Mouse (Mus musculus): ENCODE measurements around the gene Hoxa9.

Gene Hoxa9

GRCm38 (mm10) chr6:52220003-52220864 lies 10.7 kb downstream of the Hoxa9 start:
- in situ Hi-C loops (cut with MboI, MseI): loop anchor here (5.0 to 10.0 kb wide), 3 partner anchors 215 to 633 kb away; no protein-coding TSS in a partner anchor

- in situ Hi-C loops (cut with MboI, MseI): loop anchor here (5.0 kb wide), 2 partner anchors 357 to 1047 kb away; no protein-coding TSS in a partner anchor
These were observed 11.5 kb downstream of the Hoxa9 start for GRCm38 (mm10) chr6:52219234-52219942.

- in situ Hi-C loops (cut with MboI, MseI): loop anchor here (5.0 kb wide), 2 partner anchors 356 to 1046 kb away; no protein-coding TSS in a partner anchor
These were observed 12.2 kb downstream of the Hoxa9 start for GRCm38 (mm10) chr6:52218643-52219215.

- in situ Hi-C loops (cut with MboI, MseI): loop anchor here (5.0 kb wide), 2 partner anchors 356 to 1046 kb away; no protein-coding TSS in a partner anchor
These were observed 12.8 kb downstream of the Hoxa9 start for GRCm38 (mm10) chr6:52217895-52218642.

GRCm38 (mm10) chr6:52217459-52217768 lies 13.5 kb downstream of the Hoxa9 start:
- in situ Hi-C loops (cut with MboI, MseI): loop anchor here (5.0 kb wide), 2 partner anchors 355 to 1045 kb away; no protein-coding TSS in a partner anchor

GRCm38 (mm10) chr6:52216691-52217458 lies 14.0 kb downstream of the Hoxa9 start:
- in situ Hi-C loops (cut with MboI, MseI): loop anchor here (5.0 kb wide), 2 partner anchors 355 to 1045 kb away; no protein-coding TSS in a partner anchor

- in situ Hi-C loops (cut with MboI, MseI): loop anchor here (5.0 kb wide), 2 partner anchors 354 to 1044 kb away; no protein-coding TSS in a partner anchor
These were observed 14.9 kb downstream of the Hoxa9 start for GRCm38 (mm10) chr6:52215771-52216535.

GRCm38 (mm10) chr6:52215070-52215469 lies 15.8 kb downstream of the Hoxa9 start:
- in situ Hi-C loops (cut with MboI, MseI): loop anchor here (5.0 kb wide), 2 partner anchors 353 to 1043 kb away; no protein-coding TSS in a partner anchor

- in situ Hi-C loops (cut with MboI, MseI): no loop called here
These were observed 16.6 kb downstream of the Hoxa9 start for GRCm38 (mm10) chr6:52214271-52214670.

- in situ Hi-C loops (cut with MboI, MseI): no loop called here
These were observed 17.5 kb downstream of the Hoxa9 start, which contains the start of the genes Hoxa3 and Gm28308 for GRCm38 (mm10) chr6:52213119-52213986. Gene Hoxa3, minus strand, starts transcription at chr6:52213336. Gene Gm28308, minus strand, starts transcription at chr6:52213339.

GRCm38 (mm10) chr6:52212556-52213118 lies 18.3 kb downstream of the Hoxa9 start:
- in situ Hi-C loops (cut with MboI, MseI): no loop called here

GRCm38 (mm10) chr6:52211961-52212360 lies 18.9 kb downstream of the Hoxa9 start:
- in situ Hi-C loops (cut with MboI, MseI): no loop called here

- in situ Hi-C loops (cut with MboI, MseI): no loop called here
These were observed 19.5 kb downstream of the Hoxa9 start for GRCm38 (mm10) chr6:52211170-52211935.

- in situ Hi-C loops (cut with MboI, MseI): no loop called here
These were observed 21.2 kb downstream of the Hoxa9 start for GRCm38 (mm10) chr6:52209685-52210046.

- in situ Hi-C loops (cut with MboI, MseI): no loop called here
These were observed 21.8 kb downstream of the Hoxa9 start for GRCm38 (mm10) chr6:52208868-52209684.

GRCm38 (mm10) chr6:52208072-52208867 lies 22.6 kb downstream of the Hoxa9 start, which contains the start of gene Hoxa6:
Gene Hoxa6, minus strand, starts transcription at chr6:52208722.
- in situ Hi-C loops (cut with MboI, MseI): no loop called here

All from T-helper 1 cell (primary cell).